Mouse (Mus musculus): ENCODE measurements around the gene Vangl2.

Vangl2 gene

GRCm38 (mm10) chr1:172028394-172029275, at the start of gene Vangl2:
TSS of gene Vangl2 (minus strand) at chr1:172028444.
- no peak for DNase-seq (ENCODE audit: low spot score)

- peak; percentile 65 for DNase-seq (ENCODE audit: low spot score)
Observed at GRCm38 (mm10) chr1:172077981-172078380, 49.7 kb upstream of the Vangl2 start.

GRCm38 (mm10) chr1:172072604-172073003, 44.4 kb upstream of the Vangl2 start:
- DNase-seq (ENCODE audit: low spot score): no peak

GRCm38 (mm10) chr1:172071556-172071955, 43.3 kb upstream of the Vangl2 start:
- no peak for DNase-seq (ENCODE audit: low spot score)

GRCm38 (mm10) chr1:172070227-172070626, 42.0 kb upstream of the Vangl2 start:
- no peak for DNase-seq (ENCODE audit: low spot score)

GRCm38 (mm10) chr1:172064613-172065141, 36.4 kb upstream of the Vangl2 start:
- DNase-seq (ENCODE audit: low spot score): no peak

GRCm38 (mm10) chr1:172063291-172064023, 35.2 kb upstream of the Vangl2 start:
- DNase-seq (ENCODE audit: low spot score): no peak

GRCm38 (mm10) chr1:172062101-172062500, 33.9 kb upstream of the Vangl2 start:
- no peak for DNase-seq (ENCODE audit: low spot score)

GRCm38 (mm10) chr1:172061217-172061616, 33.0 kb upstream of the Vangl2 start:
- DNase-seq (ENCODE audit: low spot score): no peak

GRCm38 (mm10) chr1:172060659-172061058, 32.4 kb upstream of the Vangl2 start:
- no peak for DNase-seq (ENCODE audit: low spot score)

GRCm38 (mm10) chr1:172058874-172059273, 30.6 kb upstream of the Vangl2 start:
- DNase-seq (ENCODE audit: low spot score): no peak

- no peak for DNase-seq (ENCODE audit: low spot score)
Observed at GRCm38 (mm10) chr1:172058321-172058720, 30.1 kb upstream of the Vangl2 start.

GRCm38 (mm10) chr1:172057491-172057921, 29.3 kb upstream of the Vangl2 start, which contains the start of gene Nhlh1:
TSS of gene Nhlh1 (minus strand) at chr1:172057573.
- no peak for DNase-seq (ENCODE audit: low spot score)

GRCm38 (mm10) chr1:172056251-172056650, 28.0 kb upstream of the Vangl2 start:
- DNase-seq (ENCODE audit: low spot score): no peak

- DNase-seq (ENCODE audit: low spot score): no peak
Observed at GRCm38 (mm10) chr1:172053541-172054440, 25.5 kb upstream of the Vangl2 start.

- DNase-seq (ENCODE audit: low spot score): no peak
Observed at GRCm38 (mm10) chr1:172052766-172053279, 24.6 kb upstream of the Vangl2 start.

GRCm38 (mm10) chr1:172049131-172049782, 21.0 kb upstream of the Vangl2 start:
- no peak for DNase-seq (ENCODE audit: low spot score)

- DNase-seq (ENCODE audit: low spot score): no peak
Observed at GRCm38 (mm10) chr1:172048241-172048734, 20.0 kb upstream of the Vangl2 start.

- peak; percentile 73 for DNase-seq (ENCODE audit: low spot score)
Observed at GRCm38 (mm10) chr1:172046938-172047337, 18.7 kb upstream of the Vangl2 start.

- no peak for DNase-seq (ENCODE audit: low spot score)
Observed at GRCm38 (mm10) chr1:172046410-172046809, 18.2 kb upstream of the Vangl2 start.

GRCm38 (mm10) chr1:172029914-172030313, 1.7 kb upstream of the Vangl2 start:
- no peak for DNase-seq (ENCODE audit: low spot score)
